Mouse (Mus musculus) neural tube, embryonic 13.5 days (tissue): ENCODE measurements around the gene Shc2. TPM values are rescaled to one million over a fixed set of nuclear protein-coding genes. Genes with fewer than 3 reads are reported as not detected.

Experiments
- ATAC-seq: fragments of 200-750 bp; cut with Nextera tagmentation; 2 replicates; pipeline ENCODE4 v1.8.0; 2017; ENCODE audit warnings: low read depth, mild to moderate bottlenecking, moderate TSS enrichment, moderate library complexity
- H3K27ac ChIP-seq: fragments of 300-500 bp; sonication (generic); replicated peaks from 2 replicates; pipeline ENCODE4 v1.5.1; 2015; ENCODE audit warnings: moderate library complexity, mild to moderate bottlenecking, inconsistent platforms
- H3K27me3 ChIP-seq: fragments of 300-500 bp; sonication (generic); 2 replicates; pipeline ENCODE4 v1.6.1; 2015; ENCODE audit warnings: mild to moderate bottlenecking, inconsistent platforms
- H3K36me3 ChIP-seq: fragments of 300-500 bp; sonication (generic); 2 replicates; pipeline ENCODE4 v1.6.1; 2015; ENCODE audit warnings: mild to moderate bottlenecking, inconsistent platforms
- H3K4me1 ChIP-seq: fragments of 300-500 bp; sonication (generic); replicated peaks from 2 replicates; pipeline ENCODE4 v1.6.1; 2015; ENCODE audit warnings: inconsistent platforms
- H3K4me2 ChIP-seq: fragments of 300-500 bp; sonication (generic); 2 replicates; pipeline ENCODE4 v1.6.1; 2015; ENCODE audit warnings: inconsistent platforms, mild to moderate bottlenecking, moderate library complexity
- H3K4me3 ChIP-seq: fragments of 300-500 bp; sonication (generic); 2 replicates; pipeline ENCODE4 v1.5.1; 2015; ENCODE audit warnings: mild to moderate bottlenecking, inconsistent platforms
- H3K9ac ChIP-seq: fragments of 300-500 bp; sonication (generic); 2 replicates; pipeline ENCODE4 v1.6.1; 2015; ENCODE audit warnings: moderate library complexity, mild to moderate bottlenecking, inconsistent platforms
- H3K9me3 ChIP-seq: fragments of 300-500 bp; sonication (generic); 2 replicates; pipeline ENCODE4 v1.6.1; 2016; ENCODE audit warnings: inconsistent platforms
- WGBS: fragments of 180-500 bp; shearing (Covaris S2); methylation state at CpG from one replicate; pipeline ENCODE4 v1.1.7; 2015; 5-methylcytosine and 5-hydroxymethylcytosine counted together
- polyA plus RNA-seq: library from polyadenylated mRNA; unstranded; fragments of >200 nt; fragmentation: Nextera tagmentation; extraction: Ambion mirVana; gene quantifications from 2 replicates; pipeline ENCODE4 v1.2.1, GENCODE M21; 2015

The Shc2 gene
- polyA plus RNA-seq, 1 experiment from 2014 or later, result 39.0 TPM

GRCm38 (mm10) chr10:79675346-79676035 is 37.8 kb upstream of the Shc2 start:
- ATAC-seq, result no peak
- peaks cover 16% of the 10 kb centered on the region for H3K4me1 ChIP-seq

DNA sequence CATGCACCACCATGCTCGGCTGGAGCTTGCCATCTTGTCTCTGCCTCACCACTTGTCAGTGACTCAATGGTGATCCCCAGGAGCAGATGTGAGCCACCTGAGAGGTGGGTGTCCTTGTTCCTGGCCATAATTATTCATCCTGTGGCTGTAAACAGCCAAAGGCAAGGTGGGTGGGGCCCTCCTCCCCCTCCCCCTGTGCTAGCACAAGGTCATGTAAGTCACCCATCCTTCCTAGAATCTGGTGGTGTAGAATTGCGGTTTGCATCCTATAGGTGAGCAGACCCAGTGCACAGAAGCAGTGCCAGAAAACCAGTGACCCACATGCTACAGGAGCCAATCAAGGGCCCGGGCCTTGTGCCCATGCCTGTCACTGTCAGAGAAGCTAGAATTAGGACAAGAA is 35.3 kb upstream of the Shc2 start:
- no peaks in the 10 kb centered on the region for H3K9me3 ChIP-seq
- WGBS, result 100% methylated on average over 3 of the region's 3 CpGs
- peaks cover 35% of the 10 kb centered on the region for H3K36me3 ChIP-seq
- peaks cover 27% of the 10 kb centered on the region for H3K4me1 ChIP-seq
- no peaks in the 10 kb centered on the region for H3K27me3 ChIP-seq
- H3K4me3 ChIP-seq, result no peak overlapping the region
- H3K9ac ChIP-seq, result no peak overlapping the region
- no peak overlapping the region for H3K4me2 ChIP-seq
- ATAC-seq, result no peak
- no peak overlapping the region for H3K27ac ChIP-seq

More at GRCm38 (mm10) chr10:79675346-79676035, 37.8 kb upstream of the Shc2 start:
- Histone ChIP-seq H3K36me3 (peaks cover 35% of the 10 kb centered on the region), H3K27ac (no peak overlapping the region), H3K27me3 (no peaks in the 10 kb centered on the region), H3K4me2 (no peak overlapping the region), H3K4me3 (no peak overlapping the region), H3K9ac (no peak overlapping the region), H3K9me3 (no peaks in the 10 kb centered on the region)
- WGBS, result 62% methylated on average over 44 of the region's 44 CpGs

GRCm38 (mm10) chr10:79672088-79672455 is 34.4 kb upstream of the Shc2 start:
- Histone ChIP-seq H3K4me1 (peaks cover 30% of the 10 kb centered on the region), H3K4me2 (no peak overlapping the region), H3K36me3 (peaks cover 35% of the 10 kb centered on the region), H3K27ac (no peak overlapping the region), H3K9ac (no peak overlapping the region), H3K9me3 (no peaks in the 10 kb centered on the region), H3K27me3 (no peaks in the 10 kb centered on the region), H3K4me3 (no peak overlapping the region)
- ATAC-seq, result no peak
- WGBS, result 51% methylated on average over 3 of the region's 3 CpGs

GRCm38 (mm10) chr10:79671396-79672087 is 33.8 kb upstream of the Shc2 start:
- H3K9me3 ChIP-seq, result no peaks in the 10 kb centered on the region
- H3K36me3 ChIP-seq, result peaks cover 29% of the 10 kb centered on the region
- H3K4me1 ChIP-seq, result peaks cover 30% of the 10 kb centered on the region
- H3K9ac ChIP-seq, result peak overlapping the region; percentile 95
- peak overlapping the region; percentile 99 for H3K4me2 ChIP-seq
- 0 out of 2 replicates have a peak overlapping the region, but pooled peaks have one; percentile 98 for H3K27ac ChIP-seq
- no peak for ATAC-seq
- H3K4me3 ChIP-seq, result peak overlapping the region; percentile 92; the same call in 1 of the 2 replicates
- WGBS, result 25% methylated on average over 6 of the region's 6 CpGs
- no peaks in the 10 kb centered on the region for H3K27me3 ChIP-seq

- Histone ChIP-seq H3K4me3 (peak overlapping the region; percentile 92), H3K27ac (peak overlapping the region; percentile 98), H3K36me3 (peaks cover 17% of the 10 kb centered on the region), H3K9ac (peak overlapping the region; percentile 95), H3K4me1 (peaks cover 30% of the 10 kb centered on the region), H3K4me2 (peak overlapping the region; percentile 99), H3K27me3 (no peaks in the 10 kb centered on the region), H3K9me3 (no peaks in the 10 kb centered on the region)
- 26% methylated on average over 15 of the region's 15 CpGs for WGBS
- peak; percentile 28 for ATAC-seq
Observed at GRCm38 (mm10) chr10:79670071-79670888, 32.6 kb upstream of the Shc2 start.

GRCm38 (mm10) chr10:79669576-79670057 is 31.9 kb upstream of the Shc2 start:
- peaks cover 14% of the 10 kb centered on the region for H3K36me3 ChIP-seq
- peak overlapping the region; percentile 98 for H3K27ac ChIP-seq
- no peaks in the 10 kb centered on the region for H3K9me3 ChIP-seq
- ATAC-seq, result peak; percentile 65
- peak overlapping the region; percentile 99 for H3K4me2 ChIP-seq
- no peaks in the 10 kb centered on the region for H3K27me3 ChIP-seq
- peak overlapping the region; percentile 95 for H3K9ac ChIP-seq
- peak overlapping the region; percentile 92 for H3K4me3 ChIP-seq
- peaks cover 30% of the 10 kb centered on the region for H3K4me1 ChIP-seq
- WGBS, result under 1% methylated on average over 47 of the region's 47 CpGs

DNA sequence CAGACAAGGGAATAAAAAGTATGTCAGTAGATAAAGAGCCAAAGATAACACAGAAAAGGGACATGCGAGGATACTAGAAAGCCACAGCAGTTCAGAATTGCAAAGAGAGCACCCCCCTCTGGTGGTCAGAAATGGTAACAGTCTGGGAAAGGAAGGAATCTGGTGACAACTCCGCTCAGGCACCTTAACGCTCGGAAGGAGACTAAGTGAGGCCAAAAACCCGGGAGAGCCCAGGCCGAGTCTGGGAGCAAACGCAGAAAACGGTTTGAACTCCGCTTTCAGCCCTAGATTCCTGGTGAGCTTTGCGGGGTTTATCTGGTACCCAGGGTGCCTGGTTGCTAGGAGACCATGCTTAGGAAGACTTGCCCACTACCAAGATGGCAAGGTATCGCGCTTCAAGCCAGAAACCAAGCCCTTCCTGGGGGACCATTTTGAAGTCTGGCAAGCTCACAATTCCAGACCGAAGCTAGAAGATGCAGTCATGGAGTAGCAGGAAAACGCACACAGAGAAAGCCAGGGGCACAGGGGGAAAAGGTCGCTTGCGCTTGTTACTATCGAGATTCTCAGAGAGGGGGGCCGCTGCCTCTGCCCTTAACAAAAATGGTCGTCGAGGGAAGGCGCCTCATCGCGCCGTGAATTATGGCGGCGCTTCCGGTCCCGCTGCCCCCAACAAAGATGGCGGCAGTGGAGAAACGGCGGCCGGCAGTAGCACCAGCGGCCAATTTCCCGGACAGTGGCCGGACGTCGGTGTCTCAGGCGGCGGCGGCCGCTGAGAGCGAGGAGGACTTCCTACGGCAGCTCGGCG is 31.3 kb upstream of the Shc2 start, which contains the start of gene Tpgs1:
Gene Tpgs1 (plus strand): TSS at position 599 of the 805 bp plus-strand sequence.
- no peaks in the 10 kb centered on the region for H3K9me3 ChIP-seq
- under 1% methylated on average over 45 of the region's 45 CpGs for WGBS
- peak within 1 kb of the TSS; percentile 99 for H3K4me2 ChIP-seq
- peak within 1 kb of the TSS; percentile 92 for H3K4me3 ChIP-seq
- peak within 1 kb of the TSS; percentile 95 for H3K9ac ChIP-seq
- peak within 1 kb of the TSS; percentile 98 for H3K27ac ChIP-seq
- peaks cover 34% of the 10 kb centered on the region for H3K4me1 ChIP-seq
- peaks cover 14% of the 10 kb centered on the region for H3K36me3 ChIP-seq
- no peaks in the 10 kb centered on the region for H3K27me3 ChIP-seq
- ATAC-seq, result peak; percentile 78

DNA sequence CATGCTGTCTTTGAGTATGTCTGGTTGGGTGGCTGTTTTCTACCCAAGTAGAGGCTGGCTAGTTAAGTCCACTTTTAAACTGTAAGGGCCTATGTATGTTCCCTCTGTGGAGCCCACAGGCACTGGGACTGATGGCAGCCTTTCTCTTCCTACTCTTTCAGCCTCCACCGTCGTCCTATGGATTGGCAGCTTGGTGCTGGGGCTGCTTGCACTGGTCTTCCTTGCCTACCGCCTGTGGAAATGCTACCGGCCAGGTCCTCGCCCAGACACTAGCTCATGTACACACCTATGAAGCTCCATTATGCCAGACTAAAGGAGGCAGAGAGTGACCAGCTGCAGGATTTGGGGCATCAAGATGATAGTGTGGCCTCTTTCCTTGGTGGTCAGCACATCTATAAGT is 30.4 kb upstream of the Shc2 start:
- no peak for ATAC-seq
- H3K36me3 ChIP-seq, result peaks cover 6% of the 10 kb centered on the region
- H3K4me2 ChIP-seq, result peak overlapping the region; percentile 99
- H3K9me3 ChIP-seq, result no peaks in the 10 kb centered on the region
- no peaks in the 10 kb centered on the region for H3K27me3 ChIP-seq
- peak overlapping the region; percentile 98 for H3K27ac ChIP-seq
- WGBS, result 88% methylated on average over 5 of the region's 5 CpGs
- peak overlapping the region; percentile 95; the same call in 1 of the 2 replicates for H3K9ac ChIP-seq
- peaks cover 34% of the 10 kb centered on the region for H3K4me1 ChIP-seq
- H3K4me3 ChIP-seq, result peak overlapping the region; percentile 92

DNA sequence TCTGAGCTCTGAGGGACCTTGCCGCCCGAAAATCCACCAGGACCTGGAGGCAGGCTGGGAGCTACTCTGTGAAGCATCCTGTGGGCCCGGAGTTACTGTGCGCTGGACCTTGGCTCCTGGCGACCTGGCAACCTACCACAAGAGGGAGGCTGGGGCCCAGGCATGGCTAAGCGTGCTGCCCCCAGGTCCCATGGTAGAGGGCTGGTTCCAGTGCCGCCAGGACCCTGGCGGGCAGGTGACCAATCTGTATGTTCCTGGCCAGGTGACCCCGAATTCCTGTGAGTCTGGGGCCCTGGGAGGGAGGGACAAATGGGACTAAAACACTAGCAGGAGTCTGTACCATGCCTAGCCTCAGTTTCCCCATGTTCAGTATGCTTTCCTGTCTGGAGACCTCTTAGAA is 28.8 kb upstream of the Shc2 start:
- Histone ChIP-seq H3K4me1 (peaks cover 28% of the 10 kb centered on the region), H3K4me3 (no peak overlapping the region), H3K9me3 (no peaks in the 10 kb centered on the region), H3K36me3 (no peaks in the 10 kb centered on the region), H3K27me3 (no peaks in the 10 kb centered on the region), H3K4me2 (no peak overlapping the region), H3K9ac (no peak overlapping the region), H3K27ac (no peak overlapping the region)
- 72% methylated on average over 9 of the region's 9 CpGs for WGBS
- no peak for ATAC-seq

DNA sequence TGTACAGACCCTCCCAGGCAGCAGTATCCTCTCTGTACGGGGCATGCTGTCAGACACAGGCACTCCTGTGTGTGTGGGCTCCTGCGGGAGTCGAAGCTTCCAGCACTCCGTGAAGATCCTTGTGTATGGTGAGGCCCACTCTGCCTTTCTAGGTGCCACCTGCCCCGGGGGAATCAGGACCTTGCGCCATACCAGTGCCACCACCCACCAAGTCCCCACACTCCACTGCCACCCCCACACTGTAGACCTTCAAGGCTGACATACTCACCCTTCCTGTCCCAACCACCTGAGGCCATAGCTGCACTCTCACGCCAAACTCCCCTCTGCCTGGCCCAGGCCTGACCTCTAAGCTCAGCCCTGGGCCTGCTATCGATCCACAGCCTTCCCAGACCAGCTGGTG is 27.3 kb upstream of the Shc2 start:
- H3K4me3 ChIP-seq, result no peak overlapping the region
- no peak overlapping the region for H3K27ac ChIP-seq
- H3K4me2 ChIP-seq, result no peak overlapping the region
- H3K4me1 ChIP-seq, result peaks cover 14% of the 10 kb centered on the region
- H3K9ac ChIP-seq, result no peak overlapping the region
- 90% methylated on average over 8 of the region's 8 CpGs for WGBS
- no peaks in the 10 kb centered on the region for H3K36me3 ChIP-seq
- no peaks in the 10 kb centered on the region for H3K27me3 ChIP-seq
- ATAC-seq, result no peak
- no peaks in the 10 kb centered on the region for H3K9me3 ChIP-seq

- 12% methylated on average over 13 of the region's 13 CpGs for WGBS
- no peak within 1 kb of the TSS for H3K9ac ChIP-seq
- H3K9me3 ChIP-seq, result no peaks in the 10 kb centered on the region
- H3K27me3 ChIP-seq, result no peaks in the 10 kb centered on the region
- peaks cover 12% of the 10 kb centered on the region for H3K4me1 ChIP-seq
- no peak within 1 kb of the TSS for H3K27ac ChIP-seq
- no peak within 1 kb of the TSS for H3K4me2 ChIP-seq
- H3K4me3 ChIP-seq, result no peak within 1 kb of the TSS
- ATAC-seq, result no peak
- no peaks in the 10 kb centered on the region for H3K36me3 ChIP-seq
Observed at GRCm38 (mm10) chr10:79664131-79664665, 26.5 kb upstream of the Shc2 start, which contains the start of gene Madcam1. Madcam1 (plus strand) TSS chr10:79664559.
